Mouse (Mus musculus): ENCODE results near the gene Ints12.
A peak's percentile ranks its signal among the peaks of the same experiment; 100 is the strongest.

The Ints12 gene

DNA sequence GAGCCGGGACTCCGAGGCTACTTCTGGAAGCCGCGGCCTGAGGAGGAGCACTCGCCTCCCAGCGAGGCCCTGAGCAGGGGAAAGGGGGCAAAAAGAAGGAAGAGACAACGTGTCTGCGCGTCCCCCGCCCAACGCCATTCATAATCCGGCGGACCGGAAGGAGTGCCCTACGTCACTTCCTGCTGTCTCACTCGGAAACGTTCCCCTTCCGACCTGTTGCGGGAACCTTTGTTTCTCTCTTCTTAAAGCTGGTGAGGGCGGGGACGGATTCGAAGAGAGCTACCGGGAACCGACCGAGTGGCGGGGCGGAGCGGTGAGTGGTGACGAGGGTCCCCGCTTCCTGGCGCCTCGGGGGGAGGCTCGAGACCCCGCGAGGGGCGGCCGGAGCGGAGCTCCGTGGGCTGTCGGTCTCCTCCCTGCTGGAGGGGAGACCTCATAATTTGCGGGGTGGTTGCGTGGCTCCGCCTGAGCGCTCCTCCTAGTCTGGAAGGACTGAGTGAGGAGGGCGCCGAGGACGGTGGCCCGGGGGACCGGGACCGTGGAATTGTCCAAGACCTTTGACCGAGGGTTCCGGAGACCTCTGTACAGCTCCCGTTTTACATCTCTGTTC, at the start of gene Ints12, which contains the start of gene Gstcd:
Ints12 (plus strand) TSS at position 177 of the 610 bp plus-strand sequence.
Gstcd (minus strand) TSS at position 370 of the 610 bp plus-strand sequence.
- peak; percentile 94 for DNase-seq

DNA sequence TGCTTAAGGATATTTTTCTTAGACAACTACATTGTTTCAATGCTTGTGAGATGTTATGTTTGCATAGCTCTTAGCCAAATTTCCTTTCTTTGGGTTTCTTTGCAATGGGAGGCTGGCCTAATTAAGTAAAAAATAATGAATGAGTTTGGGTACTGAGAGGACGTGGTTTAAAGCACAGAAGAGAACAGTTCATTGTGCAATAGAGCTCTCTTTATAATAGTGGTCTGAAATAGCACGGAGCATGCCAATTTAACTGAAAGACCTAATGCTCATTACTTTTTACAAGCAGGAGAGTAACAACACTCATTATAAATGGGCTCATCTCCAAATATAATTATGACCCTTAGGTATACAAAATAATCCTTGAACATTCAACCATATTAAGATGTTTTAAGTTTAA, 39.6 kb upstream of the Ints12 start:
- no peak for DNase-seq

GRCm38 (mm10) chr3:133075560-133075959, 16.1 kb upstream of the Ints12 start:
- no peak for DNase-seq

GRCm38 (mm10) chr3:133082736-133083135, 8.9 kb upstream of the Ints12 start:
- DNase-seq: no peak

DNA sequence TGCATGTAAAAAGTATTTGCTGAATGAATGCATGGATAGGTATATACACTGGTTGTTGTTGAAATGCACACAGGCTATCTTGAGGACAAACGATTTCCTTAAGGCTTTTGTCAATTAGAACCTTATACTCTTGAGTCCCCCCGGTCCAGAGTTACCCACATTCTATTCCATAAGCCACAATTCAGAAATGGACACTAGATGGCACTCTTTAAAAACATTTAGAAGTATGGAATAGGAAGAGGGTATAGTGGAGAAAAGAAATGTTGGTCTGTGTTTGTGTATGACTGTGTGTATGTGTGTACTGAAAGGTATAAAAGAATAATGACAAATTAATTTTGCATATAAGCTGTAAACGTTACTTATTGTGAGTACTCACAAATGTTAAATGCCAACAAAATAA, 5.8 kb upstream of the Ints12 start:
- no peak for DNase-seq

- no peak for DNase-seq
Observed at GRCm38 (mm10) chr3:133090247-133091120, 1.2 kb upstream of the Ints12 start.

DNA sequence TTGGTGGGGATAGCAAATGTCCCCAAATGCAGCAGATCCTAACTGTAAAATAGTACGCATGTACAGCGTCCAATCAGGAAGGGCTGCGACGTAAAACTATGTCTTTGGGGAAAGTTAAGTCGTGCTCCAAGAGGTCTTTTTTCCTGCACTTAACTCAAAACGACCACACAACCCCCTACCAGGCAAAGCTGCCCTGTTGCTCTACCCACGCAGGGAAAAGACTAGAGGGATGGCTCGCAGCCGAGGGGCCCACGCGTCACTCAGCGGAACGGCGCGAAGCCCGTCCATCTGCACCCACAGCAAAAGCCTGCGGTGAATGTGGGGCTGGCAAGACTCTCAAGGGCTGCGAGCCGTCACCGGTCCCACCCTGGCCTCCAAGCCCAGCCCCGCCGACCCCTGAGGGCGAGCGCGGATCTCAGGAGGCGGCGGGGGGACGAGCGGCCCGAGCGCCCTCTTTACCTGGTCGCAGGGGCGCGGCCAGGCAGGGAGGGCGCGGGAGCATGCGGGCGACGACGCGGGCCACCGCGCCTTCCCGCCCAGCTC, 448 bp upstream of the Ints12 start:
- peak; percentile 22 to 60 for DNase-seq

GRCm38 (mm10) chr3:133092274-133092853, 724 bp downstream of the Ints12 start:
- DNase-seq: no peak

- DNase-seq: no peak
Observed at GRCm38 (mm10) chr3:133092936-133093335, 1.3 kb downstream of the Ints12 start.

GRCm38 (mm10) chr3:133094305-133094704, 2.7 kb downstream of the Ints12 start:
- DNase-seq: no peak

- no peak for DNase-seq
Observed at GRCm38 (mm10) chr3:133097936-133098335, 6.3 kb downstream of the Ints12 start.

DNA sequence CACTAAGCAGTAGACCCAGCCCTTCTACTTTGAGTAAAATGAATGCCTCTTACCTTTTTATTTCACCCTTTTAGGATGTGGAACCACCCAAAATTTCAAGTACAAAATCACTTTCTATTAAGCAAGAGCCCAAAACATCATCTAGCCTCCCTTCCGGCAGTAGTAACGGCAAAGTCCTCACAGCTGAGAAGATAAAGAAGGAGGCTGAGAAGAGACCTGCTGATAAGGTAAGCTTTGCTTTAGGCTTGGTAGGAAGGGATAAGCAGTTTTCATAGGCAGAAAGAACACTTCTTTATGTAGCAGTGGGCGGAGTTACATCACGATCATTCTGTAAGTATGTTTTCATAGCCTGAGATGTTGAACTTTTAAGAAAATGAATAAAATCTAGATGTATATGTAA, 6.7 kb downstream of the Ints12 start:
- no peak for DNase-seq

GRCm38 (mm10) chr3:133098909-133099308, 7.3 kb downstream of the Ints12 start:
- DNase-seq: no peak

GRCm38 (mm10) chr3:133103768-133104167, 12.1 kb downstream of the Ints12 start:
- no peak for DNase-seq

DNA sequence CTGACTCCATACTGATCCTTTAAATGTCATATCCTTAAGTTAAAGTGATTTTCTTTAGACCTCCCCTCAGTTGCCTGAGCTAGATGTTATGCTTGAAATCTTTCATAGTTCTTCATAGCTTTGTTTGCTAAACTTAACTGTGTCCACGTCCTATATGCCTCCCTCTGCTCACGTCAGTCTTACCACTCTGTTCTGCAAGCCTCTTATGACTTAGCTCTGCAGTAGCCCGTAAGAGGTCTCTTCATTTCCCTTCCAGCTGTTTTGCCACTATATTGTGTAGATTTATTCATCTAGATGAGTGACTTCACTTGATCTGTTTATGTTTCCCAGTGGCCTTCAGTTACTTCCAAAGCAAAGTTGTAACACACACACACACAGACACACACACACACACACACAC, 12.8 kb downstream of the Ints12 start:
- no peak for DNase-seq

GRCm38 (mm10) chr3:133108731-133109130, 17.1 kb downstream of the Ints12 start:
- DNase-seq: peak; percentile 30 to 41

DNA sequence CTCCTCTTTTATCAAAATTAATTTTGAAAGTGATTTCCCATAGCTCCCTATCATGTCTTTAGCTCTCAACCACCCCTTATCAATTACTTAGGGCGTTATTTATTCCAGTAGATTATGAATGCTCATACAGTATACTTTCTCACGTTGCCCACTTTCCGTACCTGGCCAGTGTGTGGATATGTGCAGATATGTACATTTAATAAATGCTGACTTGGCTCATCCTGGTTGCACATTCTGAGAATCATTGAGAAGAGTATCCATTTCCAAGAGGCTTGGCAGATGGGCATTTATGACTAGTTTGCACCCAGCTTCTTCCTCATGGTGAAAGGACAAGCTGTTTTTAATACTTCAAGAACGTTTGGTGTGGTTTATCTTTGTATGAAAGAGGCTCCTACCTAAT, 18.2 kb downstream of the Ints12 start:
- DNase-seq: no peak

- DNase-seq: peak; percentile 30 to 57
Observed at GRCm38 (mm10) chr3:133111741-133112140, 20.1 kb downstream of the Ints12 start.

GRCm38 (mm10) chr3:133113281-133113680, 21.6 kb downstream of the Ints12 start:
- DNase-seq: no peak

DNA sequence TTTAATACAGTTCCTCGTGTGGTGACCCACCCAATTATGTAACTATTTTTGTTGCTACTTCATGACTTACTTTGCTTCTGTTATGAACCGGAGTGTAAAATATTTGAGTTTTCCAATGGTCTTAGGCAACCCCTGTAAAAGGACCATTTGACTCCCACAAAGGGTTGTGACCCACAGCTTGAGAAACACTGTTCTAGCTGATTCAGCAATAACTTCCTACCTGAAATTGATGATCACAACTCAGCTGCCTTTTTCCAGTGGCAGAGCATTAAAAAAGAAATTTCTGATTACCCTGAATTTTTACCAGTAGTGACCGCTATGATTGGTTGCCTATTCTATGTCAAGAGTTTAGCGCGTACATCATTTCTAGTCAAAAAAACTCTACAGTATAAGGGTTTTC, 39.7 kb downstream of the Ints12 start:
- DNase-seq: no peak

DNA sequence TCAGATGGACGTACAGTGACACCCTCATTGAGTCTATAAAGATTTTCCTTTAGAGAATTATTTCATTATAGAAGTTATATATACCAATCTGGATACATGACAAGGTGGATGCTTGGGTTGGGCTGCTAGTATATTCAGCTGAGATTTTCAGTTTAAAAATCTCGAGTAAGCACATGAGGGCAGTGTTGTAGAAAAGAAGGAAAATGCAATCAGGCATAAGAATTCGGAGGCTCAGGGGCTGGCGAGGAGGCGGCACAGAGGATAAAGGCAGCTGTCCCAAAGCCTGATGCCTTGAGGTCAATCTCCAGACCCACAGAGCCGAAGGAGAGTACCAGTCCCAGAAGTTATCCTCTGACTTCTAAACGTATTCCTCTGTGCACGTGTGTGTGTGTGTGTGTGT, 41.0 kb downstream of the Ints12 start:
- DNase-seq: no peak

DNA sequence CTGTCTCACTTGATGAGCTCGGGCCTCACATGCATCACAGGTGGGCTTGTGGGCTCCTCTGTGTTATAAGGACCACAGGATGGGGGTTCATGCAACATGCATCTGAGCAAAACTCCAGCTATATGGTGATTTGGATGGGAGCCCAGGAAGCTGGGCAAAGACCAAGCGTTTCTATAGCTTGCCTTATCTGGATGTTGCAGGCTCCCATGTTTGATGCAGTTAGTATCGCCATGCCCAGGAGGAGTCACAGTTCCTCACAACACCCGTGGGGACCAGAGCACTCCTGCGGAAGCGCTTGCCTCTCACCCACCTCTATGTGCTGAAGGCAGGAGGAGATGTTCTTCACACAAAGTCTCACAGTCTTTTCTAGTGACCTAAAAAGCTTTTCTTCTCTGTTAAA, 50.2 kb downstream of the Ints12 start:
- no peak for DNase-seq

- DNase-seq: no peak
Observed at GRCm38 (mm10) chr3:133144511-133145147, 53.0 kb downstream of the Ints12 start.
